ENCODE assay signal across 8 mouse cellular contexts in the genomic region with DNA sequence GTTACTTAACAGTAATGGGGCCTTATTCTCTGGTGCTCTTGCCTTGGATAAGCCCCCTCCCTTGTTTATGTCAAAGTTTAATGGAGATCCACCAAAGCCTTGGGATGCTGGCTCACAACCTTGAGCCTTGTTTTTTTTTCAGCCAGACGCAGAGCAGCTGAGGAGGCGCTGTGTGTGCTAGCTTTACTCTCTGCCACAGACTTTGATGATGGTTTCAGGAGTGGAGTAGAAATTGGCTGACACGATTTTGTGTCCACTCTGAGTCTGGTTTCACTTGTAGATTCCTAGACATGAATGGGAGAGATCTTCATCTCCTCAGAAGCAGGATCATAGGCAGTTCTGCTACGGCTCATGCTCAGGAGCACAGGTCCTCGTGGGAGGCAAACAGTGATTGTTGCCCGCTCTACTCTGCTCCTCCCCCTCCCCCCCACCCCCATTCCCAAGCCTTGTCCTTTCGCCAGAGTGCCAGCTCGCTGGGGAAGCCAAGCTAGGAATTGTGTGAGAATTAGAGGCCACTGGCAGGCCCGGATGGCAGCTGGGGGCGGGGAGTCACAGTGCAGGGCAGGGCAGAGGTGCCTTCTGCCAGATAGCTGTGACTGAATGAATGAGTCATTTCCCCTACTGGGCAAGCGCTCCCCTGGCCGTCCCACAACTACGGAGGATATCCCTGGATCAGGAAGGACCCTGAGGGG. TPM values are rescaled to one million over a fixed set of nuclear protein-coding genes. Genes with fewer than 3 reads are reported as not detected.
DNase-seq lines count a peak whose midpoint lies in the region; ATAC-seq lines count a peak whose summit lies in the region.

No protein-coding gene starts in this region.

- H3K4me1 ChIP-seq in forebrain, embryonic 16.5 days (replicated peaks; ENCODE audit: control insufficient read depth, insufficient read depth, low read length) = peaks cover 29% of the 10 kb centered on the region
- H3K4me1 ChIP-seq in hindbrain, embryonic 11.5 days (replicated peaks; ENCODE audit: control insufficient read depth, insufficient read depth, low read length) = 0 out of 2 replicates have a peak, but pooled peaks cover 8% of the 10 kb centered on the region
- H3K4me1 ChIP-seq in limb, embryonic 15.5 days = peaks cover 26% of the 10 kb centered on the region
- H3K4me1 ChIP-seq in midbrain, embryonic 14.5 days (ENCODE audit: control insufficient read depth, insufficient read depth, low read length) = peaks cover 24% of the 10 kb centered on the region

- peaks cover 27% of the 10 kb centered on the region for H3K27me3 ChIP-seq in forebrain, embryonic 16.5 days (replicated peaks; ENCODE audit: control insufficient read depth, insufficient read depth, low read length)
- peaks cover 22% of the 10 kb centered on the region for H3K27me3 ChIP-seq in hindbrain, embryonic 11.5 days (ENCODE audit: control insufficient read depth, insufficient read depth, low read length)
- H3K27me3 ChIP-seq in limb, embryonic 15.5 days = peaks cover 66% of the 10 kb centered on the region
- H3K27me3 ChIP-seq in midbrain, embryonic 14.5 days (ENCODE audit: control insufficient read depth, insufficient read depth, low read length) = peaks cover 25% of the 10 kb centered on the region; the same call in 1 of the 2 replicates

- no peaks in the 10 kb centered on the region for H3K36me3 ChIP-seq in forebrain, embryonic 16.5 days (ENCODE audit: control insufficient read depth, insufficient read depth)
- H3K36me3 ChIP-seq in hindbrain, embryonic 11.5 days (ENCODE audit: control insufficient read depth, insufficient read depth, low read length) = no peaks in the 10 kb centered on the region
- no peaks in the 10 kb centered on the region for H3K36me3 ChIP-seq in limb, embryonic 15.5 days
- no peaks in the 10 kb centered on the region for H3K36me3 ChIP-seq in midbrain, embryonic 14.5 days (ENCODE audit: control insufficient read depth, insufficient read depth, low read length)

- ATAC-seq in forebrain, embryonic 16.5 days = peak; percentile 44
- peak; percentile 57 for ATAC-seq in hindbrain, embryonic 11.5 days (ENCODE audit: low FRiP score)
- ATAC-seq in limb, embryonic 15.5 days (ENCODE audit: insufficient number of reproducible peaks, low FRiP score, low TSS enrichment, low read depth) = peak; percentile 54; the same call in 1 of the 2 replicates
- ATAC-seq in midbrain, embryonic 14.5 days (ENCODE audit: low FRiP score, low TSS enrichment) = peak; percentile 48
- ATAC-seq in activated CD4-positive, CD25-positive, alpha-beta regulatory T cell, adult 4 months = no peak

- H3K4me2 ChIP-seq in forebrain, embryonic 16.5 days (ENCODE audit: low read length) = peak overlapping the region; percentile 94
- peak overlapping the region; percentile 97 for H3K4me2 ChIP-seq in hindbrain, embryonic 11.5 days (replicated peaks; ENCODE audit: low read depth, low read length)
- peak overlapping the region; percentile 79 for H3K4me2 ChIP-seq in limb, embryonic 15.5 days
- peak overlapping the region; percentile 97 for H3K4me2 ChIP-seq in midbrain, embryonic 14.5 days (ENCODE audit: low read length)

- peak; percentile 87 for DNase-seq in Muller cell, postnatal 12 days (ENCODE audit: inconsistent ontology term)
- DNase-seq in cerebellum, adult 11-12 months = peak; percentile 18
- DNase-seq in hindbrain, embryonic 11.5 days (ENCODE audit: low spot score) = peak; percentile 50
- DNase-seq in midbrain, embryonic 14.5 days = peak; percentile 41
- no peak for DNase-seq in spleen, adult 18-20 months

- H3K27ac ChIP-seq in forebrain, embryonic 16.5 days (ENCODE audit: low read length) = no peak overlapping the region
- no peak overlapping the region for H3K27ac ChIP-seq in hindbrain, embryonic 11.5 days (ENCODE audit: low read depth, low read length)
- no peak overlapping the region for H3K27ac ChIP-seq in limb, embryonic 15.5 days
- no peak overlapping the region for H3K27ac ChIP-seq in midbrain, embryonic 14.5 days (replicated peaks; ENCODE audit: low read depth, low read length)

- H3K4me3 ChIP-seq in forebrain, embryonic 16.5 days (replicated peaks; ENCODE audit: low read length) = peak overlapping the region; percentile 43
- H3K4me3 ChIP-seq in hindbrain, embryonic 11.5 days (ENCODE audit: low read depth, low read length) = peak overlapping the region; percentile 45
- H3K4me3 ChIP-seq in limb, embryonic 15.5 days = peak overlapping the region; percentile 40
- peak overlapping the region; percentile 43 for H3K4me3 ChIP-seq in midbrain, embryonic 14.5 days (replicated peaks; ENCODE audit: low read depth, low read length)

- 2% methylated on average over 13 of the region's 13 CpGs for WGBS in forebrain, embryonic 16.5 days
- 3% methylated on average over 13 of the region's 13 CpGs for WGBS in hindbrain, embryonic 11.5 days
- 1% methylated on average over 13 of the region's 13 CpGs for WGBS in limb, embryonic 15.5 days
- 1% methylated on average over 13 of the region's 13 CpGs for WGBS in midbrain, embryonic 14.5 days

- no peak overlapping the region for H3K9ac ChIP-seq in forebrain, embryonic 16.5 days (replicated peaks; ENCODE audit: low read depth, low read length)
- no peak overlapping the region for H3K9ac ChIP-seq in hindbrain, embryonic 11.5 days (ENCODE audit: low read depth, low read length)
- H3K9ac ChIP-seq in limb, embryonic 15.5 days = no peak overlapping the region
- no peak overlapping the region for H3K9ac ChIP-seq in midbrain, embryonic 14.5 days (replicated peaks; ENCODE audit: low read length)

- no peaks in the 10 kb centered on the region for H3K9me3 ChIP-seq in forebrain, embryonic 16.5 days (ENCODE audit: control insufficient read depth, low read length)
- H3K9me3 ChIP-seq in hindbrain, embryonic 11.5 days (ENCODE audit: control insufficient read depth, low read length) = no peaks in the 10 kb centered on the region
- H3K9me3 ChIP-seq in limb, embryonic 15.5 days = no peaks in the 10 kb centered on the region
- H3K9me3 ChIP-seq in midbrain, embryonic 14.5 days (ENCODE audit: control insufficient read depth, low read length) = no peaks in the 10 kb centered on the region

RNA-seq across cellular contexts. Expression of gene Upp1, which starts 0.4 kb away (rescaled TPM):
- polyA plus RNA-seq in forebrain, embryonic 16.5 days (2015; fragmentation: Nextera tagmentation; extraction: Ambion mirVana) = 1.0 and 2.7 TPM in 2 replicates
- 7.7 and 8.8 TPM in 2 replicates for polyA plus RNA-seq in hindbrain, embryonic 11.5 days (2014; fragmentation: Nextera tagmentation; extraction: Ambion mirVana)
- 6.1 and 7.4 TPM in 2 replicates for polyA plus RNA-seq in limb, embryonic 15.5 days (2015; fragmentation: Nextera tagmentation; extraction: Ambion mirVana)
- 2.3 and 3.2 TPM in 2 replicates for polyA plus RNA-seq in midbrain, embryonic 14.5 days (2014; fragmentation: Nextera tagmentation; extraction: Ambion mirVana)
- polyA plus RNA-seq in activated CD4-positive, CD25-positive, alpha-beta regulatory T cell, adult 4 months (2017; shearing (Covaris generic)) = under 1 TPM in 1 of 2 experiments, not detected in 1; 0.41 TPM

Comparison
In these comparisons a context has a peak if more than half of its experiments do, and no peak if none do; other contexts are left out.
1. DNase-seq: peak in Muller cell, postnatal 12 days (single experiment), cerebellum, adult 11-12 months (single experiment), hindbrain, embryonic 11.5 days (single experiment) and midbrain, embryonic 14.5 days (single experiment); none in spleen, adult 18-20 months (0 of 2).
2. Peak in every context shown above with its lines, with median percentiles within 50 percentile points of each other: H3K4me2 ChIP-seq and H3K4me3 ChIP-seq.